Mouse (Mus musculus): ENCODE measurements around the gene Neurl3. TPM values are rescaled to one million over a fixed set of nuclear protein-coding genes. Genes with fewer than 3 reads are reported as not detected.
A peak's percentile ranks its signal among the peaks of the same experiment; 100 is the strongest.

The Neurl3 gene
- polyA plus RNA-seq, 1 experiment from 2014 or later: 2.4 TPM

DNA sequence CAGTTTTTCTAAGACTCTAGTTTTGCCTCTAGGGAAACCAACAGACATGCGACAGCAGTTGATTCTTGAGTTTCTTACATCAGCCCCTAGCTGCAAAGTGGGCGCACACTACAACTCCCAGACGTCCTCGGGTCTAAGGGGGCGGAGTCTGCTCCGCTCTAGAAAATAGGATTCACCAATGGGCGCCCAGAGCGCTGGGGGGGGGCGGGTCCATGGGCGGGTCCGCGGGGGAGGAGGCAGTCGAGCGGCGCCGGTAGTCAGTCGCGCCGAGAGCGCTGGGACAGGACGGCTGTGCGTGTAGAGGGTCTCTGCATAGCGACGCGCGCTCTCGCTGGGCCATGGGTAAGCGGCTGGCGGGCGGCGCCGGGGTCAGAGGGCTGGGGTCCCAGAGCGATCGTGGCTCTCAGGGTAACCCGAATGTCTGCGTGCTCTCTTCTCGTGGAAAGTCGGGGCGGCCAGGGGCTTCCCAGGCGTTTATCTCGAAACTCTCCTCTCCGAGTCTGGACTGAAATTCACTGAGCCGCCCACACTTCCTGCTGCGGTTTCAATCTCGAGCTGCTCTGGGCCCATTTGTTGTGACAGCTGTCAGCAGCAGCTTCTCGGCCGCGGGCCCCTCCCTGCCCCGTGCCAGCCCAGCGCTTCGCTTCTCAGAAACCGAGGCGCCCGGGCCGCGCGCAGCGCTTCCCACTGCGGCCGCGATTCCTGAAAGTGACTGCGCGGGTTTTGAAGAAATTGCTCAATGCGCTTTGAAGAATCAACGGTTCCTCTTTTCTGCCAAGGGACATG, 33.2 kb upstream of the Neurl3 start, which contains the start of gene Arid5a:
Arid5a (plus strand) TSS at position 239 of the 786 bp plus-strand sequence.
- peaks cover 20% of the 10 kb centered on the region for H3K4me1 ChIP-seq (replicated peaks)
- H3K4me3 ChIP-seq (replicated peaks): peak within 1 kb of the TSS; percentile 70
- peak; percentile 87 for ATAC-seq (ENCODE audit: insufficient read depth)
- peak within 1 kb of the TSS; percentile 65 for H3K9ac ChIP-seq
- H3K4me2 ChIP-seq: peak within 1 kb of the TSS; percentile 97
- H3K27me3 ChIP-seq: peaks cover 57% of the 10 kb centered on the region
- H3K27ac ChIP-seq (replicated peaks): peak within 1 kb of the TSS; percentile 73
- under 1% methylated on average over 65 of the region's 65 CpGs for WGBS (ENCODE audit: insufficient replicate concordance)
- no peaks in the 10 kb centered on the region for H3K36me3 ChIP-seq (replicated peaks)
- no peaks in the 10 kb centered on the region for H3K9me3 ChIP-seq (replicated peaks)

DNA sequence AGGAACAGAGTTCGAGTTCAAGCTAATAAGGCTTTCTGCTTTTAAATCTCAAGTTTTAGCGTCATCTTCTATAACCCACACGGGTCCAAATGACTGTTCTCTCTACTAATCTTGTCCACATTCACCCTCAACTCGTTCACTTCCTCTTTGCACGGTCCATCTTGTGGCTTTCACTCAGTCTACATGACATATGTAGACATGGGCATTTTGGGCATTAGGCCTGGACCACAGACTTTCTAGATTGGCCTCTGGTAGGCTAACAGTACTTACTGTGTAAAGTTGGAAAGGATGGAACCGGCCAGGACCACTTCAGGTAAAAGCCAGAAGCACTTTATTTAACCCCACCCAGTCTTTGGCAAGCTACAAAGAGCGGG, 32.6 kb upstream of the Neurl3 start:
- WGBS (ENCODE audit: insufficient replicate concordance): 34% methylated on average over 7 of the region's 7 CpGs
- Histone ChIP-seq H3K36me3 (replicated peaks) (no peaks in the 10 kb centered on the region), H3K9ac (no peak overlapping the region), H3K9me3 (replicated peaks) (no peaks in the 10 kb centered on the region), H3K4me2 (peak overlapping the region; percentile 97), H3K27me3 (peaks cover 63% of the 10 kb centered on the region), H3K27ac (replicated peaks) (no peak overlapping the region), H3K4me3 (replicated peaks) (peak overlapping the region; percentile 70; the same call in 1 of the 2 replicates), H3K4me1 (replicated peaks) (peaks cover 20% of the 10 kb centered on the region)
- ATAC-seq (ENCODE audit: insufficient read depth): no peak

DNA sequence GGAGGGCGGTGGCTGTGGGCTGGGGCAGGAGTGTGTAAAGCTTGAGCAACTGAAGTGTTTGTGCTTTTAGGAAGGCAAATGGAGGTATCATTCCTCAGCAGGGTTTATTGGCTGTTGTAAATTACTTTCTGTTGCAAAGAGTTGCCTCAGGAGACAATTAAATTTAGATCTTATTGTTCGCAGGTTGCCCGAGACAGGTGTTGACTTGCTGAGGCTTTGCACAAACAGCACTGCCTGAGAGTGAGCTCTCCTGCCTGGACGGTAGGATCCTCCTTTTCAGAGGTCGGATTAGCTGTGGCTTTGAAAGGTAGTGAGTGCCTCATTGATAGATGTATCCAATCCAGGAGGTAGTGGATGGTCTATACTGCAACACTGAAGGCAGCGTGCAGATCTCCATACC, 31.6 kb upstream of the Neurl3 start:
- H3K9me3 ChIP-seq (replicated peaks): no peaks in the 10 kb centered on the region
- H3K27me3 ChIP-seq: peaks cover 73% of the 10 kb centered on the region
- no peak overlapping the region for H3K4me3 ChIP-seq (replicated peaks)
- peaks cover 20% of the 10 kb centered on the region for H3K4me1 ChIP-seq (replicated peaks)
- no peak overlapping the region for H3K27ac ChIP-seq (replicated peaks)
- no peaks in the 10 kb centered on the region for H3K36me3 ChIP-seq (replicated peaks)
- no peak overlapping the region for H3K9ac ChIP-seq
- no peak overlapping the region for H3K4me2 ChIP-seq
- 66% methylated on average over 6 of the region's 6 CpGs for WGBS (ENCODE audit: insufficient replicate concordance)
- no peak for ATAC-seq (ENCODE audit: insufficient read depth)

DNA sequence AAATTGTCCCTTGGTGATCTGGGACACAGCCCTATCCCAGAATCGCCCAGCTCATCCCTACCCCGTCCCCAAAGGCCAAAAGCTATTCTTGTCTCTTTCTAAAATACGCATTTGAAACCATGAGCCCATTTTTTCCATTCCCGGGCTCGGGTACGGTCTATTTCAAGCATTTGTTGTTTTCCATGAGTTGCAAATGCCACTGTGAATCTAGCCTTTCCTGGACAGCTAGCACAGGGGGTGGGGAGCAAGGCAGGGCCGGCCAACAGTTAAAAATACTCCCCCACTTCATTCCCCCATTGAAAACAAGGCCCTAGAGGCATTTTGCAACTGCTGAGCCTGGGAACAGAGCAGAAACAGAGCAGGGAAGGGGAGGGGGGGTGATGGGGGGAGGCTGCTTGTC, 30.3 kb upstream of the Neurl3 start:
- no peaks in the 10 kb centered on the region for H3K9me3 ChIP-seq (replicated peaks)
- 47% methylated on average over 7 of the region's 7 CpGs for WGBS (ENCODE audit: insufficient replicate concordance)
- peaks cover 74% of the 10 kb centered on the region for H3K27me3 ChIP-seq
- ATAC-seq (ENCODE audit: insufficient read depth): no peak
- H3K4me2 ChIP-seq: no peak overlapping the region
- no peaks in the 10 kb centered on the region for H3K36me3 ChIP-seq (replicated peaks)
- no peak overlapping the region for H3K27ac ChIP-seq (replicated peaks)
- H3K4me1 ChIP-seq (replicated peaks): peaks cover 19% of the 10 kb centered on the region
- no peak overlapping the region for H3K4me3 ChIP-seq (replicated peaks)
- H3K9ac ChIP-seq: no peak overlapping the region

DNA sequence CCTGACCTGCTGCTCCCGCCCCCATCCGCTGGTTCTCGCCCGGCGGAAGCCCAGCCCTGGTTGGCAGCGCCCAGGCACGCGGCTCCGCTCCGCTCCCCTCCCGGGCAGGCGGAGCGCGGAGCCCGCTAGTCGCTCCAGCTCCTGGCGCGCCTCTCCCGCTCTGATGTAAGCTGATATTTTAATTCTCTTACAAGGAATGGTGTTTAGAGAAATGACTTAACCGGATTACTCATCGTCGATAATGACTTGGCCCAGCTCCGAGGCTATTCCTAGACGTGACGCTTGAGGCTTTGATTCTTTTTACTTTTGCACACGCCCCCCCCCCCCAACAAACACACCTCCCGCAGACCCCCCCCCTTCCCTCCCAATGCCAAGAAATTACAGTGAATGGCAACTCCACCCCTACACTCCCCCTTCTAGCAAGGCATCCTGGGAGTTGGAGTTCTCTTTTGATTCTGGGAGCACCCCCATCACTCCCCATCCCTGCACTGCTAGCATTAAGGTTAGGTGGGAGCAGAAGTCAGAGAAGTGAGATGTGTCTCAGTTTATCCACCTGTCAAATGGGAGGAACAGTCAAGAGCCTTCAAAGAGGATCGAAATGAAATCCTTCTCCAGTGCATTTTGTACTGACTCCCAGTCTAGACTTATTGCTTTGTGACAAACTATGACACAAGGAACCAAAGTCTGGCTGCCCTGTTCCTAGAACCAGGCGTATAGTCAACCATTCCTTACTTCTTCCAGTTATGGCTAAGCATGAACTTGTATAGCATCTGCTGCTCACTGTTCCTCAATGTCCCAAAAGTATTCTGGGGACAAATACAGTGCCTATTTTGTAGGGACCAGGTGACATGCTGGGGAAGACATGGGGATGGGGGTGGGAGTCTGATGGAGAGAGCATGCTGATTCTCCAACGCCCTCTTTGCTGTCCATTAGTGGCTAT, 29.2 kb upstream of the Neurl3 start:
- H3K4me1 ChIP-seq (replicated peaks): peaks cover 8% of the 10 kb centered on the region
- 8% methylated on average over 30 of the region's 30 CpGs for WGBS (ENCODE audit: insufficient replicate concordance)
- peak overlapping the region; percentile 25; the same call in 1 of the 2 replicates for H3K4me3 ChIP-seq (replicated peaks)
- H3K27me3 ChIP-seq: peaks cover 74% of the 10 kb centered on the region
- H3K36me3 ChIP-seq (replicated peaks): no peaks in the 10 kb centered on the region
- no peak for ATAC-seq (ENCODE audit: insufficient read depth)
- no peak overlapping the region for H3K27ac ChIP-seq (replicated peaks)
- peak overlapping the region; percentile 58 for H3K4me2 ChIP-seq
- no peaks in the 10 kb centered on the region for H3K9me3 ChIP-seq (replicated peaks)
- no peak overlapping the region for H3K9ac ChIP-seq

DNA sequence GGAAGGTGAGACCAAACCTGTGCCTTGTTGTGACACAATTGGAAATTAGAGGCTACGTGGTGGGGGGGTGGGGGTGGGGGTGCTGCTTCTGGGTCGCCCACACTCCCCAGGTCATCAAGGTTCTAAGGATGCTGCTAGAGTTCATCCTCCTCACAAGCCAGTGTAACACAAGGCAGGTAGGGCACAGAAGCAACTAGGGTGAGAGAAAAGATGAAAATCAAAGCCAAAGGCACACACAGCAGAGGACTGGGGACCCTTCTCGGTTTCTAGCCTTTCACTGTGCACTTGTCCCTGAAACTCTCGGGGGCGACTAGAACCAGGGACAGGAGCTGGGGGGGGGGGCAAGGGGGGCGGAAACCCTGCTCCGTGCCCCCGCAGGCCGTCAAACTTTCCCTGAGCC, 28.5 kb upstream of the Neurl3 start:
- Histone ChIP-seq H3K4me3 (replicated peaks) (peak overlapping the region; percentile 25; the same call in 1 of the 2 replicates), H3K27me3 (peaks cover 77% of the 10 kb centered on the region), H3K4me2 (peak overlapping the region; percentile 58), H3K36me3 (replicated peaks) (no peaks in the 10 kb centered on the region), H3K27ac (replicated peaks) (no peak overlapping the region), H3K9ac (no peak overlapping the region), H3K4me1 (replicated peaks) (peaks cover 3% of the 10 kb centered on the region), H3K9me3 (replicated peaks) (no peaks in the 10 kb centered on the region)
- ATAC-seq (ENCODE audit: insufficient read depth): no peak
- 11% methylated on average over 9 of the region's 9 CpGs for whole genome bisulfite sequencing (ENCODE audit: insufficient replicate concordance)

DNA sequence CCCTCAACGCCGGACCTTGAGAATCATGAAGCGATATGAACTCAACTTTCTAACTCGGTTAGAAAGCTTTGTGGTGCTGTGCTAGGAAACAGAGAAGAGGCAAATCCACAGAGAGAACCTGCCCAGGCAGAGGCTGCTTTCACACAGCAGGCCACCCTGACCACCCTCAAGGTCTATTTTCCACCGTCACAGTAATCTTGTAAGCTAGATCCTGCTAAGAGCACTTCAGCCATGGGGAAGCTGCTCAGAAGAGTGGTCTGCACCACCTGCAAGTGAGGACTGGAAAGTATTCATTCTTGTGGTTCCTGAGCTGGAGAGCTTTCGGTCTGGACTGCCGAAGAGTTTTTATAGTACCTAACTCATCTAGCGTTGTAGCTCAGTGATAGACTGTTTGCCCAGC, 27.8 kb upstream of the Neurl3 start:
- Histone ChIP-seq H3K4me2 (no peak overlapping the region), H3K4me3 (replicated peaks) (no peak overlapping the region), H3K27me3 (peaks cover 84% of the 10 kb centered on the region), H3K4me1 (replicated peaks) (peaks cover 3% of the 10 kb centered on the region), H3K36me3 (replicated peaks) (no peaks in the 10 kb centered on the region), H3K9me3 (replicated peaks) (no peaks in the 10 kb centered on the region), H3K9ac (no peak overlapping the region), H3K27ac (replicated peaks) (no peak overlapping the region)
- no peak for ATAC-seq (ENCODE audit: insufficient read depth)
- WGBS (ENCODE audit: insufficient replicate concordance): 68% methylated on average over 8 of the region's 8 CpGs

DNA sequence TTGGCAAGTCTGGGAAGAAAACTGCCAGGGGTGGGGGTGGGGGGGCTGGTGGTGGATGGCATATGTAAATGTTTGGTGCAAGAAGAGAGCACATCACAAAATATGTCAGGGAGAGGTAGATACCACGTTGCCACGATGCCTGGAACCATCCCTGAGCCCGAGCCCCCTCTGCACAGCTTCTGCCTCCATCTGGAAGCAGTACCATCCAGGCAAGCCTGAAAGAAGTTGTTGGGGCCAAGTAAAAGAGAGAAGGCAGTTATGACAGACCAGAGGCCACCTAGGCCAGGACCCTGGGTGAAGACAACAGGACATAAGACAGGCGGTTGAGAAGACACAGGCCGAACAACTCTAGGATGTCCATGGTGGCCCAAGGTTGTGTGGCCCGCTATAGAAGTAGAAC, 26.0 kb upstream of the Neurl3 start:
- WGBS (ENCODE audit: insufficient replicate concordance): 69% methylated on average over 6 of the region's 6 CpGs
- Histone ChIP-seq H3K27me3 (peaks cover 91% of the 10 kb centered on the region), H3K9ac (no peak overlapping the region), H3K4me1 (replicated peaks) (peaks cover 5% of the 10 kb centered on the region; the same call in 1 of the 2 replicates), H3K27ac (replicated peaks) (no peak overlapping the region), H3K36me3 (replicated peaks) (no peaks in the 10 kb centered on the region), H3K4me3 (replicated peaks) (no peak overlapping the region), H3K4me2 (no peak overlapping the region), H3K9me3 (replicated peaks) (no peaks in the 10 kb centered on the region)
- no peak for ATAC-seq (ENCODE audit: insufficient read depth)

DNA sequence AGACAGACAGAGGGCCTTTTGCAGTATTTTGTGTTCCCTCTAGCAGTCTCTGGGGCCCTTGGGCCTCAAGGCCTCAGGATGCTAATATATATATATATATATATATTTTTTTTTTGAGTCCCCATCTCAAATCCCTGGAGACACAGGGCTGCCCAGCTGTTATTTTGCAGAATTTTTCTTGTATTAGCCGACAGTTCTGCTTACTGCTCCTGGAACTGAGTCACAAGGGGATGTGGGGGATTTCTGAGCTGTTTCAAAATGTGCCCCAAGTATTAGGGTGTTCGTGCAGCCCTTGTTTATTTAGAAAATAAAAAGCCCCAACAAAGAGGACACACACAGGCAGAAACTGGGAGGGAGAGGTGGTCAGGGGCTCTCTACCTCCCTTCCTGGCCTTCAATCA, 25.2 kb upstream of the Neurl3 start:
- Histone ChIP-seq H3K4me1 (replicated peaks) (peaks cover 5% of the 10 kb centered on the region; the same call in 1 of the 2 replicates), H3K4me2 (no peak overlapping the region), H3K27me3 (peaks cover 89% of the 10 kb centered on the region), H3K4me3 (replicated peaks) (no peak overlapping the region), H3K27ac (replicated peaks) (no peak overlapping the region), H3K9ac (no peak overlapping the region), H3K9me3 (replicated peaks) (no peaks in the 10 kb centered on the region), H3K36me3 (replicated peaks) (no peaks in the 10 kb centered on the region)
- 49% methylated on average over 2 of the region's 2 CpGs for WGBS (ENCODE audit: insufficient replicate concordance)
- ATAC-seq (ENCODE audit: insufficient read depth): no peak

DNA sequence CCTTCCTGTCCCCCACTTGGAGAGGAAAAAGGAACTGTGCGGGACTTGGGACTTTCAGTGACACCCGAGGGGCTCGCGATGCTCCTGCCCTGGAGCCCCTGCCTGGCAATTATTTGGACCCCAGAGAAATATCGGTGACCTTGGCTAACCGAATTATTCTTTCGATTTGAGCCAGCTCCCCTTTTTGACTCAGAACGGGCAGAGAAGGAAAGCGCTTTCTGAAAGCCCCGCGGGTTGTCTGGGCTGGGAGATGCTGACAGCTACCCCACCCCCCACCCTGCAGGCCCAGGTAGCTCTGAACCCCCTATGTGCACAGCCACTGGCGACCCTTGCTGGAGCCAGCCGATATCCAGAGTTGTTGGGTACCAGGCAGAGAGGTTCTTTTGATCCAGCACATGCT, 24.6 kb upstream of the Neurl3 start:
- 27% methylated on average over 13 of the region's 13 CpGs for WGBS (ENCODE audit: insufficient replicate concordance)
- no peaks in the 10 kb centered on the region for H3K36me3 ChIP-seq (replicated peaks)
- H3K4me1 ChIP-seq (replicated peaks): peaks cover 5% of the 10 kb centered on the region; the same call in 1 of the 2 replicates
- H3K4me2 ChIP-seq: no peak overlapping the region
- H3K9ac ChIP-seq: no peak overlapping the region
- no peak overlapping the region for H3K4me3 ChIP-seq (replicated peaks)
- H3K27ac ChIP-seq (replicated peaks): no peak overlapping the region
- no peaks in the 10 kb centered on the region for H3K9me3 ChIP-seq (replicated peaks)
- H3K27me3 ChIP-seq: peaks cover 83% of the 10 kb centered on the region
- ATAC-seq (ENCODE audit: insufficient read depth): no peak

DNA sequence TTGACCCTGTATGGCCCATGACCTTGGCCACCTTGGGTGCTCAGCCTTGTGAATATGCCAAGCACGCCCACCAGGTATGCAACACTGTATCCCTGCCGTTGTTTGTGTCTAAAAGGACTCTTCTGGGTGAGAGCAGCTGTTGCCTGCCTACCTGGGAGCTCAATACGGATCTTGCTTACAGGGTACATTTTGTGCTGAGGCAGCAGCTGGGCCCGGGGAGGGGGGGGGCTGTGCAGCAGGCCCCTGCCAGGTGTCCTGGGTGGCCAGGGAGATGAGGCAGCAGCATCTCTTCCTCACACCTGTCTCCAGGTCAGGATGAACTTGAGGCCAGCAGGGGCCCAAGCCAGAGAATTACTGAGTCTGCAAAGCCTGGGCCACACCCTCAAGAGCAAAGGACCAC, 23.6 kb upstream of the Neurl3 start:
- Histone ChIP-seq H3K36me3 (replicated peaks) (no peaks in the 10 kb centered on the region), H3K9me3 (replicated peaks) (no peaks in the 10 kb centered on the region), H3K4me1 (replicated peaks) (peaks cover 5% of the 10 kb centered on the region; the same call in 1 of the 2 replicates), H3K27me3 (peaks cover 73% of the 10 kb centered on the region), H3K4me3 (replicated peaks) (no peak overlapping the region), H3K27ac (replicated peaks) (no peak overlapping the region), H3K4me2 (no peak overlapping the region), H3K9ac (no peak overlapping the region)
- 52% methylated on average over 4 of the region's 4 CpGs for WGBS (ENCODE audit: insufficient replicate concordance)
- no peak for ATAC-seq (ENCODE audit: insufficient read depth)

Data from liver, embryonic 15.5 days (tissue).